Mouse (Mus musculus): ENCODE measurements around the gene Sf3b3. TPM values are rescaled to one million over a fixed set of nuclear protein-coding genes. Genes with fewer than 3 reads are reported as not detected.
"Not testable (repeated sequence)": the region's sequence is repeated elsewhere in the genome, so short reads cannot be mapped to it uniquely, and the experiment has no call there.

Gene Sf3b3
- total RNA-seq, 2 experiments from 2014 or later, result 61.5 to 61.7 TPM

GRCm38 (mm10) chr8:110786501-110786900 is 60.1 kb downstream of the Sf3b3 start:
- DNase-seq (ENCODE audit: low spot score in 2 of 2); intact Hi-C loops (cut with DNase I): not testable (repeated sequence)

- DNase-seq (ENCODE audit: low spot score in 2 of 2), result no peak
- intact Hi-C loops (cut with DNase I), result no loop called here
Observed at GRCm38 (mm10) chr8:110785366-110785765, 61.2 kb downstream of the Sf3b3 start.

- intact Hi-C loops (cut with DNase I), result no loop called here
- peak in 1 of 2 experiments; percentile 72 for DNase-seq (ENCODE audit: low spot score in 2 of 2)
Observed at GRCm38 (mm10) chr8:110779924-110780718, 66.5 kb downstream of the Sf3b3 start.

GRCm38 (mm10) chr8:110776335-110776734 is 70.3 kb downstream of the Sf3b3 start:
- no peak for DNase-seq (ENCODE audit: low spot score in 2 of 2)
- intact Hi-C loops (cut with DNase I), result no loop called here

DNA sequence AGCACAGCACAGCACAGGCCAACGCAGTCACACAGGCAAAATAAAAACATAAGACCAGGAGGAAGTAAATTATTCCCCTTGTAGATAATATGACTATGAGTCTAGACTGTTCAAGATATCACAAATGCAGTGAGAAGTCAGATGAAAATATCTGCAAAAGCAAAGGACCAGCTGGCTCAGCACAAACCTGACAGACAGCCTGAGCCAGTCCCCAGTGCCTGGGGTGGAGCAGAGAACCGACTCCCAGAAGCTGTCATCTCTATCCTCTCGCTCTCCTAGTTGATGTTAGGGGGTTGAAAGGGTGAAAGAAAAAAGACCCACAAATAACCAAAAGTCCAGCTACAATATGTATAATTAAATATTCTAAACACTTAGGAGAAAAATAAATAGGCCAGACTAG is 70.9 kb downstream of the Sf3b3 start:
- DNase-seq (ENCODE audit: low spot score in 2 of 2), result no peak
- intact Hi-C loops (cut with DNase I), result no loop called here

GRCm38 (mm10) chr8:110775316-110775715 is 71.3 kb downstream of the Sf3b3 start:
- intact Hi-C loops (cut with DNase I), result no loop called here
- DNase-seq (ENCODE audit: low spot score in 2 of 2), result no peak

GRCm38 (mm10) chr8:110774725-110775124 is 71.9 kb downstream of the Sf3b3 start:
- DNase-seq (ENCODE audit: low spot score in 2 of 2), result no peak
- intact Hi-C loops (cut with DNase I), result no loop called here

- intact Hi-C loops (cut with DNase I), result no loop called here
- no peak for DNase-seq (ENCODE audit: low spot score in 2 of 2)
Observed at GRCm38 (mm10) chr8:110774047-110774446, 72.5 kb downstream of the Sf3b3 start.

DNA sequence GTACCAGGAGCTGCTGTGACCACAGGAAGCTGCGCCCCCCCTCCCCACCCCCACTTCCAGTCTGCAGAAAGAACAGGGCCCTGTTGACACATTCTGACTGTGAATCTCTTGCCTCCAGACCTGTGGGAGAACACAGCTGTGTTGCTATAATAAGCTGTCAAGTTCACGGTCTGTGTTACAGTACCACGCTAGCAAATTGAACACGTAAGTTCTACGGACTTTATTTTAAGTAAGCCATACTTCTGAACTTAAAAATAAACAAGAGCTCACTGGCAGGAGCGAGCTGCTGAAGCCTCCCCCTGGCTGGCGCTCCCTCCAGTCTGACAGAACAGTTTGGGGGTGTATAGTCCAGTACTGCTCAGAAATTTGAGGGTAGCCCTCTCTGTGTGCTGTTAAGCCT is 74.1 kb downstream of the Sf3b3 start:
- intact Hi-C loops (cut with DNase I), result loop anchor here (2.0 kb wide), 1 partner anchor 16 kb away; no protein-coding TSS in a partner anchor
- DNase-seq (ENCODE audit: low spot score in 2 of 2), result peak; percentile 39 to 86

DNA sequence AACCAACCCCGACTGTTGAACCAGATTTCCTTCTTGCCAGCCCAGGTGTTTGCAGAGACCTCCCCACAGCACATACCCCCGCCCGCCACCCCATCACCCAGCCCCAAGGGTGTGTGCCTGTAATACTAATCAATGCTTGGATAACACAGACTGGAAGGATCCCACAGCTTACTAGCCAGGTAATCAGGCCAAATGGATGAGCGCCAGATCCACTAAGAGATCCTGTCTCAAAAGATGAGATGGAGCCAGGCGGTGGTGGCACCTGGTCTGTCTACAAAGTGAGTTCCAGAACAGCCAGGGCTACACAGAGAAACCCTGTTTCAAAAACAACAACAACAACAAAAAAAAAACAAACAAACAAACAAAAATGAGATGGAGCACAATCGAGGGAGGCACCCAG is 79.3 kb downstream of the Sf3b3 start:
- DNase-seq (ENCODE audit: low spot score in 2 of 2), result no peak
- intact Hi-C loops (cut with DNase I), result no loop called here

GRCm38 (mm10) chr8:110764671-110765070 is 81.9 kb downstream of the Sf3b3 start:
- intact Hi-C loops (cut with DNase I), result no loop called here
- peak in 1 of 2 experiments; percentile 46 for DNase-seq (ENCODE audit: low spot score in 2 of 2)

DNA sequence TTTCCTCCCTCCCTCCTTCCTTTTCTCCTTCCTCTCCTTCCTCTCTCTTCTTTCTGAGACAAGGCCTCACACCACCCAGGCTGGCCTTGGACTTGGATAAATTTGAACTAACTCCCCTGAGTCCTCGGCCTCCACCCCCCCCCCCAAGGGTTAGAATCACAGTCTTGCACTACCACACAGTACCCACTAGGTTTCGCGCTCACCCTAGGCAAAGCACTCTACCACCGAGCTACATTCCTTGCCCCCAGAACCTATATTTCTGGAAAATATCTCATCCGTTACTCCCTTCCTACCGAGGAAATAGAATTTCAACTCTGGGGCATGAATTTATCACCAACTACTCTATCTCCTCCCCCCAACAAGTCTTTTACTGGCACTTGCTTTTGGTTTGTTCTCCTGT is 84.6 kb downstream of the Sf3b3 start:
- intact Hi-C loops (cut with DNase I), result no loop called here

DNA sequence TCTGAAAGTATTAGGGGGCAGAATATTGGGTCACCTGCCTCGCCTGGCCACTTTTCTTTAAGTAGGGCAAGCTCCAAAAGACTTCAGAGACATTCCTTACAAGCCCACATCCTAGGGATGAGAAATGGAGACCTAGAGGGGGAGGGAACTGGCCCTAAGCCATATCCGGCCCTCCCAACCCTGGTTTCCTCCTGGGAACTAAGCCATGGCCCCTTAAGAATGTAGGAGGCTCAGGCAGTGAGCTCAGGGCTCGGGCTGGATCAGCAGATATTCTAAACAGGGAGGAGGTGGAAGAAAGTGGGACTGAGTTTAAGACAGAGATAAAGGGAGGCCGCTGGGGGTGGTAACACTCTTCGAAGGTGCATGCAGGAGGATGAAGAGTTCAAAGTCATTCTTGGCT is 85.4 kb downstream of the Sf3b3 start:
- DNase-seq (ENCODE audit: low spot score in 2 of 2), result peak in 1 of 2 experiments; percentile 26

More for the DNA sequence above, 84.6 kb downstream of the Sf3b3 start:
- no peak for DNase-seq (ENCODE audit: low spot score in 2 of 2)

GRCm38 (mm10) chr8:110760280-110760940 is 86.2 kb downstream of the Sf3b3 start:
- no peak for DNase-seq (ENCODE audit: low spot score in 2 of 2)
- intact Hi-C loops (cut with DNase I), result no loop called here

More for the DNA sequence above, 85.4 kb downstream of the Sf3b3 start:
- intact Hi-C loops (cut with DNase I), result no loop called here

Other genes with a start within 250 kb of the Sf3b3 start
- gene Vac14, start 228.2 kb downstream of the Sf3b3 start, total RNA-seq (2021), result 10 to 100 TPM; 21.0 to 23.4 TPM
- 100 to 1,000 TPM; 195 to 204 TPM for gene Mtss1l, start 125.3 kb downstream of the Sf3b3 start, total RNA-seq (2021)
- 100 to 1,000 TPM; 110 to 121 TPM for gene Il34, start 40.9 kb downstream of the Sf3b3 start, total RNA-seq (2021)
- gene Cog4, start 187 bp downstream of the Sf3b3 start, total RNA-seq (2021), result 10 to 100 TPM; 55.8 to 56.3 TPM
- 10 to 100 TPM; 15.9 to 19.0 TPM for gene Fuk, start 55.7 kb upstream of the Sf3b3 start, total RNA-seq (2021)
- 10 to 100 TPM; 86.2 to 88.7 TPM for gene St3gal2, start 73.1 kb upstream of the Sf3b3 start, total RNA-seq (2021)
- 10 to 100 TPM; 30.9 to 31.1 TPM for gene Ddx19a, start 151.0 kb upstream of the Sf3b3 start, total RNA-seq (2021)
- 10 to 100 TPM; 24.4 to 27.4 TPM for gene Ddx19b, start 185.0 kb upstream of the Sf3b3 start, total RNA-seq (2021)
- gene Aars, start 186.4 kb upstream of the Sf3b3 start, total RNA-seq (2021), result 10 to 100 TPM; 94.3 to 95.5 TPM
- not detected for gene Exosc6, start 209.6 kb upstream of the Sf3b3 start, total RNA-seq (2021)
- gene Clec18a, start 245.6 kb upstream of the Sf3b3 start, total RNA-seq (2021), result 1 to 10 TPM; 2.7 TPM
- gene Pdpr, start 247.8 kb upstream of the Sf3b3 start, total RNA-seq (2021), result 10 to 100 TPM; 26.9 to 27.5 TPM